Mouse (Mus musculus) liver, embryonic 13.5 days (tissue): ENCODE results near the gene Dio2. TPM values are rescaled to one million over a fixed set of nuclear protein-coding genes. Genes with fewer than 3 reads are reported as not detected.

ENCODE experiments used
- ATAC-seq: fragments of 200-750 bp; cut with Nextera tagmentation; 2 replicates; pipeline ENCODE4 v1.8.0; 2017; ENCODE audit warnings: low read depth, mild to moderate bottlenecking, moderate number of reproducible peaks, moderate library complexity
- DNase-seq: peaks from one replicate; pipeline ENCODE4 v3.0.0; 2022
- H3K27ac ChIP-seq: fragments of 300-500 bp; sonication (generic); 2 replicates; pipeline ENCODE4 v1.5.1; 2015; ENCODE audit warnings: moderate library complexity, mild to moderate bottlenecking, inconsistent platforms
- H3K27me3 ChIP-seq: fragments of 300-500 bp; sonication (generic); 2 replicates; pipeline ENCODE4 v1.6.1; 2015; ENCODE audit warnings: mild to moderate bottlenecking, inconsistent platforms
- H3K36me3 ChIP-seq: fragments of 300-500 bp; sonication (generic); 2 replicates; pipeline ENCODE4 v1.6.1; 2015; ENCODE audit warnings: mild to moderate bottlenecking, inconsistent platforms
- H3K4me1 ChIP-seq: fragments of 300-500 bp; sonication (generic); replicated peaks from 2 replicates; pipeline ENCODE4 v1.6.1; 2015; ENCODE audit warnings: inconsistent platforms
- H3K4me2 ChIP-seq: fragments of 300-500 bp; sonication (generic); 2 replicates; pipeline ENCODE4 v1.6.1; 2015; ENCODE audit warnings: inconsistent platforms, mild to moderate bottlenecking, moderate library complexity
- H3K4me3 ChIP-seq: fragments of 300-500 bp; sonication (generic); replicated peaks from 2 replicates; pipeline ENCODE4 v1.5.1; 2015; ENCODE audit warnings: mild to moderate bottlenecking, inconsistent platforms
- H3K9ac ChIP-seq: fragments of 300-500 bp; sonication (generic); 2 replicates; pipeline ENCODE4 v1.6.1; 2015; ENCODE audit warnings: mild to moderate bottlenecking, inconsistent platforms
- H3K9me3 ChIP-seq: fragments of 300-500 bp; sonication (generic); replicated peaks from 2 replicates; pipeline ENCODE4 v1.6.1; 2016; ENCODE audit warnings: inconsistent platforms
- WGBS: fragments of 180-500 bp; shearing (Covaris S2); methylation state at CpG from one replicate; pipeline ENCODE4 v1.1.7; 2015; ENCODE audit not compliant: insufficient replicate concordance; 5-methylcytosine and 5-hydroxymethylcytosine counted together
- polyA plus RNA-seq: library from polyadenylated mRNA; unstranded; fragments of >200 nt; fragmentation: Nextera tagmentation; extraction: Ambion mirVana; gene quantifications from 2 replicates; pipeline ENCODE4 v1.2.1, GENCODE M21; 2015

Gene Dio2
- polyA plus RNA-seq, 1 experiment from 2014 or later = 0.05 TPM

DNA sequence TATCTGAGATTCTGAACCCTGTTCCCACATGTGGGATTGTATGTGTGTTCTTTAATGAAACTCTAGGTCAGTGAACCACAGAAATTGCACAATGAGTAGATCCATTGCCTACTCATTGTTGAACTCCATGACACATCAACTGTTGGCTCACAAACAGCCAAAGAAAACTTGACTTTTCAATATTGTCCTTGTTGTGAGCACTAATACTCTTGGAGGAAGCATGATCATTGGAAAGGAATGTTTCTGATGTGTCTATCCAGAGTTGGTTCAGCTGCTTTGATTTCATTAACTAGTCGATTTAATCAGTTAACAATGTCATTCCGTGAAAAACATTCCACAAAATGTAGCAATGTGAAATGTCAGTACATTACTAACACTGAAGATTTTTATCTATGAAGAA lies 44.1 kb downstream of the Dio2 start:
- H3K4me3 ChIP-seq = no peak overlapping the region
- no peak for DNase-seq
- no peak overlapping the region for H3K9ac ChIP-seq
- no peak overlapping the region for H3K4me2 ChIP-seq
- no peak for ATAC-seq
- no peaks in the 10 kb centered on the region for H3K27me3 ChIP-seq
- no peaks in the 10 kb centered on the region for H3K36me3 ChIP-seq
- no peaks in the 10 kb centered on the region for H3K4me1 ChIP-seq
- H3K9me3 ChIP-seq = no peaks in the 10 kb centered on the region
- WGBS = 65% methylated on average over 2 of the region's 2 CpGs
- no peak overlapping the region for H3K27ac ChIP-seq
